ENCODE assay signal across 15 mouse cellular contexts in genomic region chr13:56111601-56112000, GRCm38 (mm10). TPM values are rescaled to one million over a fixed set of nuclear protein-coding genes. Genes with fewer than 3 reads are reported as not detected.
A peak's percentile ranks its signal among the peaks of the same experiment; 100 is the strongest.
DNase-seq lines count a peak whose midpoint lies in the region; ATAC-seq and TF ChIP-seq lines count a peak whose summit lies in the region.
"Had no signal": no experiment of that assay in that cellular context is flagged by ENCODE, and none has a peak within 500 bp of the region (broad histone marks: within the 10 kb centered on the region; RNA-seq: fewer than 3 reads in every experiment).

No protein-coding gene starts in this region.

- ATAC-seq in heart, embryonic 13.5 days (ENCODE audit: extremely low read depth, insufficient number of reproducible peaks, low FRiP score, low TSS enrichment): no peak
- no peak for ATAC-seq in limb, embryonic 12.5 days (ENCODE audit: insufficient number of reproducible peaks, insufficient read depth, low FRiP score, low TSS enrichment, low read depth)

- peak overlapping the region; percentile 90 for H3K27ac ChIP-seq in heart, embryonic 13.5 days (replicated peaks)
- H3K27ac ChIP-seq in heart, adult 2 months: no peak overlapping the region
- peak overlapping the region; percentile 7; the same call in 1 of the 2 replicates for H3K27ac ChIP-seq in ES-E14 (ENCODE audit: insufficient read depth, low read depth, low read length, poor library complexity, severe bottlenecking)
- peak overlapping the region; percentile 88 for H3K27ac ChIP-seq in limb, embryonic 12.5 days
- H3K27ac ChIP-seq: neural tube, embryonic 12.5 days had no signal

- peak overlapping the region; percentile 62 for H3K9ac ChIP-seq in heart, embryonic 13.5 days
- no peak overlapping the region for H3K9ac ChIP-seq in heart, adult 2 months (ENCODE audit: low read depth, low read length)
- no peak overlapping the region for H3K9ac ChIP-seq in ES-E14 (ENCODE audit: insufficient read depth, low read depth, low read length, poor library complexity, severe bottlenecking)
- H3K9ac ChIP-seq in limb, embryonic 12.5 days (replicated peaks): no peak overlapping the region
- H3K9ac ChIP-seq: neural tube, embryonic 12.5 days had no signal

- no peaks in the 10 kb centered on the region for H3K27me3 ChIP-seq in heart, embryonic 13.5 days (replicated peaks)
- H3K27me3 ChIP-seq in heart, adult 2 months (ENCODE audit: control insufficient read depth, insufficient read depth, low read length): no peaks in the 10 kb centered on the region
- no peaks in the 10 kb centered on the region for H3K27me3 ChIP-seq in E14TG2a.4 (ENCODE audit: insufficient read depth, low read length)
- H3K27me3 ChIP-seq in limb, embryonic 12.5 days: no peaks in the 10 kb centered on the region
- H3K27me3 ChIP-seq: CH12.LX; neural tube, embryonic 12.5 days had no signal

- 69% methylated on average over 6 of the region's 6 CpGs for WGBS in heart, embryonic 13.5 days
- 73% methylated on average over 6 of the region's 6 CpGs for WGBS in heart, adult 2 months
- 59% methylated on average over 6 of the region's 6 CpGs for WGBS in limb, embryonic 12.5 days

- in situ Hi-C loops in ES-E14 (cut with MboI; ENCODE audit: low sequenced_read_pairs in 2 of 2, unreplicated experiment in 2 of 2): no loop called here

- no peak for DNase-seq in heart, adult 2 months
- DNase-seq in ES-E14 (ENCODE audit: low read depth, low spot score) (no peak), liver (no peak)
- DNase-seq in retina, postnatal 1 day: no peak
- DNase-seq: adrenal gland, postnatal 14 days; cerebellum, adult 9-10 months; heart, postnatal 36 days; lung, postnatal 14 days; midbrain, embryonic 14.5 days; right cerebral cortex, adult 18-20 months had no signal

- no peak overlapping the region for H3K4me2 ChIP-seq in heart, embryonic 13.5 days
- no peak overlapping the region for H3K4me2 ChIP-seq in limb, embryonic 12.5 days
- H3K4me2 ChIP-seq: neural tube, embryonic 12.5 days had no signal

- H3K9me3 ChIP-seq in heart, embryonic 13.5 days: no peaks in the 10 kb centered on the region
- 0 out of 2 replicates have a peak, but pooled peaks cover 5% of the 10 kb centered on the region for H3K9me3 ChIP-seq in E14TG2a.4 (ENCODE audit: low read length)
- no peaks in the 10 kb centered on the region for H3K9me3 ChIP-seq in ES-E14 (ENCODE audit: control insufficient read depth, insufficient read depth, low read depth, low read length)
- no peaks in the 10 kb centered on the region for H3K9me3 ChIP-seq in limb, embryonic 12.5 days
- H3K9me3 ChIP-seq: neural tube, embryonic 12.5 days had no signal

- H3K4me1 ChIP-seq in heart, embryonic 13.5 days: peaks cover 89% of the 10 kb centered on the region
- peaks cover 34% of the 10 kb centered on the region for H3K4me1 ChIP-seq in heart, adult 2 months (ENCODE audit: control insufficient read depth, insufficient read depth, low read length)
- H3K4me1 ChIP-seq in E14TG2a.4 (replicated peaks; ENCODE audit: low read depth, low read length) (peaks cover 100% of the 10 kb centered on the region), ES-E14 (ENCODE audit: control insufficient read depth in 2 of 2, insufficient read depth in 2 of 2, low read length in 2 of 2, poor library complexity in 1 of 2) (peaks cover 2 to 41% of the 10 kb centered on the region in 2 experiments)
- H3K4me1 ChIP-seq in limb, embryonic 12.5 days (replicated peaks): peaks cover 88% of the 10 kb centered on the region

- H3K36me3 ChIP-seq in heart, embryonic 13.5 days: peaks cover 18% of the 10 kb centered on the region
- peaks cover 11% of the 10 kb centered on the region; the same call in 1 of the 2 replicates for H3K36me3 ChIP-seq in heart, adult 2 months (ENCODE audit: control insufficient read depth, insufficient read depth, low read length)
- peaks cover 47% of the 10 kb centered on the region for H3K36me3 ChIP-seq in E14TG2a.4 (ENCODE audit: insufficient read depth, low read length)
- H3K36me3 ChIP-seq in ES-E14 (ENCODE audit: control insufficient read depth, insufficient read depth, low read length, poor library complexity, severe bottlenecking): peaks cover 6% of the 10 kb centered on the region; the same call in 1 of the 2 replicates
- peaks cover 62% of the 10 kb centered on the region for H3K36me3 ChIP-seq in limb, embryonic 12.5 days

- intact Hi-C loops in heart, adult 2 months (cut with DNase I): no loop called here

- TF ChIP-seq EP300 in heart, adult 2 months (IDR thresholded peaks at IDR 0.05; ENCODE audit: insufficient read depth, low read depth, low read length): no peak

- TF ChIP-seq CTCF in heart, adult 2 months (IDR thresholded peaks at IDR 0.05): no peak
- no peak for TF ChIP-seq CTCF in E14TG2a.4 (conservative IDR thresholded peaks at IDR 0.05; ENCODE audit: low read length)

- H3K4me3 ChIP-seq in heart, embryonic 13.5 days: no peak overlapping the region
- H3K4me3 ChIP-seq in heart, adult 2 months: no peak overlapping the region
- H3K4me3 ChIP-seq in E14TG2a.4 (replicated peaks; ENCODE audit: low read length) (peak overlapping the region; percentile 32; the same call in 1 of the 2 replicates), ES-E14 (ENCODE audit: insufficient read depth in 1 of 2, low read depth in 1 of 2, low read length in 2 of 2, poor library complexity in 1 of 2, severe bottlenecking in 1 of 2) (no peak overlapping the region)
- no peak overlapping the region for H3K4me3 ChIP-seq in limb, embryonic 12.5 days (replicated peaks)
- H3K4me3 ChIP-seq: neural tube, embryonic 12.5 days had no signal

- H3K79me2 ChIP-seq in heart, adult 2 months (replicated peaks; ENCODE audit: control insufficient read depth, insufficient read depth, low read length): peaks cover 3% of the 10 kb centered on the region; the same call in 1 of the 2 replicates

- no peak for TF ChIP-seq POLR2A in heart, adult 2 months (IDR thresholded peaks at IDR 0.05; ENCODE audit: insufficient read depth, low read depth, low read length)

TF ChIP-seq in ES-E14, 5 proteins besides CTCF, POLR2A, EP300 and RAD21:
- TF ChIP-seq ZC3H11A (IDR thresholded peaks at IDR 0.05; ENCODE audit: borderline replicate concordance, low read depth, low read length) (no peak), MAFK (IDR thresholded peaks at IDR 0.05; ENCODE audit: insufficient read depth, low read depth, low read length) (no peak), HCFC1 (IDR thresholded peaks at IDR 0.05; ENCODE audit: borderline replicate concordance, insufficient read depth, low read length) (no peak), ZNF384 (IDR thresholded peaks at IDR 0.05; ENCODE audit: low read depth, low read length) (no peak), CHD2 (IDR thresholded peaks at IDR 0.05; ENCODE audit: low read depth, low read length) (no peak)
TF ChIP-seq in ES-E14: peak in this region for 0.

RNA-seq across cellular contexts. Expression of gene H2afy, which starts 24.6 kb away (rescaled TPM):
- 112 and 124 TPM in 2 replicates for polyA plus RNA-seq in heart, embryonic 13.5 days (2015; fragmentation: Nextera tagmentation; extraction: Ambion mirVana)
- total RNA-seq in heart, adult 2 months (2021): 10 to 100 TPM; 43.3 to 49.6 TPM
- polyA plus RNA-seq in heart, adult 2 months (2012; rRNA removed): 34.9 and 39.4 TPM in 2 replicates
- 67.3 and 92.1 TPM in 2 replicates for total RNA-seq in ES-E14 (2012; rRNA removed)
- polyA plus RNA-seq in limb, embryonic 12.5 days (2016; fragmentation: Nextera tagmentation; extraction: Ambion mirVana): 607 and 623 TPM in 2 replicates
